Mouse (Mus musculus) C2C12 (cell line): ENCODE data around the gene Ptprk. TPM values are rescaled to one million over a fixed set of nuclear protein-coding genes. Genes with fewer than 3 reads are reported as not detected.

Experiments
- H3K27me3 ChIP-seq: one replicate; pipeline ENCODE4 v1.6.1; 2011; ENCODE audit not compliant: control insufficient read depth, insufficient read depth, insufficient read length
- H3K36me3 ChIP-seq: one replicate; pipeline ENCODE4 v1.6.1; 2011; ENCODE audit not compliant: control insufficient read depth, insufficient read depth
- H3K4me3 ChIP-seq: one replicate; pipeline ENCODE4 v1.5.1; 2011; ENCODE audit warnings: mild to moderate bottlenecking, control low read depth; ENCODE audit not compliant: poor library complexity, insufficient read depth, severe bottlenecking
- H3K79me2 ChIP-seq: one replicate; pipeline ENCODE4 v1.6.1; 2011; ENCODE audit not compliant: control insufficient read depth, insufficient read depth
- H3K79me3 ChIP-seq: one replicate; pipeline ENCODE4 v1.6.1; 2011; ENCODE audit warnings: low read depth, control low read depth
- H3ac ChIP-seq: one replicate; pipeline ENCODE3; 2011; ENCODE audit warnings: low read depth; ENCODE audit not compliant: control insufficient read depth, insufficient read length
- FOSL1 ChIP-seq: IDR thresholded peaks from one replicate; pipeline ENCODE4 v1.8.0; 2011; ENCODE audit warnings: mild to moderate bottlenecking, low read length; ENCODE audit not compliant: poor library complexity, insufficient read depth, severe bottlenecking
- MAX ChIP-seq: IDR thresholded peaks from one replicate; pipeline ENCODE4 v1.6.1; 2011; ENCODE audit warnings: mild to moderate bottlenecking, control low read depth
- MYOD1 ChIP-seq: IDR thresholded peaks from one replicate; pipeline ENCODE4 v1.6.1; 2011; ENCODE audit warnings: low read depth; ENCODE audit not compliant: control insufficient read depth, insufficient read length
- MYOG ChIP-seq: IDR thresholded peaks from one replicate; pipeline ENCODE4 v1.6.1; 2011; ENCODE audit not compliant: control insufficient read depth, insufficient read length; ENCODE audit errors: extremely low read depth
- microRNA-seq: library from miRNA; unstranded; fragments of <30 nt; microRNA quantifications from one replicate; pipeline ENCODE4, GENCODE M21; 2019; ENCODE audit warnings: borderline microRNAs expressed
- polyA plus RNA-seq: library from polyadenylated mRNA; unstranded; fragments of >200 nt; fragmentation: generic; extraction: Trizol; gene quantifications from one replicate; pipeline ENCODE4 v1.2.1, GENCODE M21; 2012; ENCODE audit warnings: missing spikeins

Gene Ptprk
- polyA plus RNA-seq, 1 experiment = 13.7 TPM

GRCm38 (mm10) chr10:28641887-28642286, 567.3 kb downstream of the Ptprk start:
- no peaks in the 10 kb centered on the region for H3K79me2 ChIP-seq
- no peak overlapping the region for H3ac ChIP-seq
- TF ChIP-seq MYOG (no peak), FOSL1 (no peak), MAX (no peak), MYOD1 (no peak)

More at GRCm38 (mm10) chr10:28641887-28642286, 567.3 kb downstream of the Ptprk start:
- Histone ChIP-seq H3K27me3 (no peaks in the 10 kb centered on the region), H3K36me3 (no peaks in the 10 kb centered on the region), H3K4me3 (no peak overlapping the region), H3K79me3 (no peaks in the 10 kb centered on the region)

Small RNA genes lying within 50 kb of the gene (microRNA-seq; reads per million reads assigned to microRNA genes)
- gene Gm22370 = not detected
